8 mouse cellular contexts compared by ENCODE assay signal in genomic region chr16:32246351-32246791, GRCm38 (mm10). TPM values are rescaled to one million over a fixed set of nuclear protein-coding genes. Genes with fewer than 3 reads are reported as not detected.
DNase-seq lines count a peak whose midpoint lies in the region; ATAC-seq and TF ChIP-seq lines count a peak whose summit lies in the region.

No protein-coding gene starts in this region.

- under 1% methylated on average over 41 of the region's 41 CpGs for WGBS in embryonic facial prominence, embryonic 10.5 days
- under 1% methylated on average over 41 of the region's 41 CpGs for WGBS in heart, embryonic 12.5 days
- WGBS in kidney, postnatal 0 days, result under 1% methylated on average over 41 of the region's 41 CpGs

- H3K9me3 ChIP-seq in E14TG2a.4 (ENCODE audit: low read length), result no peaks in the 10 kb centered on the region
- H3K9me3 ChIP-seq in embryonic facial prominence, embryonic 10.5 days, result no peaks in the 10 kb centered on the region
- no peaks in the 10 kb centered on the region for H3K9me3 ChIP-seq in heart, embryonic 12.5 days (replicated peaks)
- H3K9me3 ChIP-seq in kidney, postnatal 0 days (replicated peaks; ENCODE audit: low read length), result no peaks in the 10 kb centered on the region

- peak; percentile 43 for ATAC-seq in heart, embryonic 12.5 days (ENCODE audit: insufficient number of reproducible peaks, low FRiP score)
- ATAC-seq in kidney, postnatal 0 days (replicated peaks; ENCODE audit: low FRiP score, low read depth), result no peak

- H3K4me2 ChIP-seq in heart, embryonic 12.5 days, result peak overlapping the region; percentile 73
- H3K4me2 ChIP-seq in kidney, postnatal 0 days (ENCODE audit: low read length), result peak overlapping the region; percentile 65

- peak overlapping the region; percentile 92 for H3K9ac ChIP-seq in heart, embryonic 12.5 days
- H3K9ac ChIP-seq in kidney, postnatal 0 days (ENCODE audit: low read depth, low read length), result peak overlapping the region; percentile 87

- DNase-seq in adrenal gland, postnatal 14 days, result peak; percentile 76
- peak; percentile 72 for DNase-seq in embryonic facial prominence, embryonic 10.5 days (ENCODE audit: low spot score)
- peak; percentile 43 for DNase-seq in kidney, postnatal 0 days (ENCODE audit: low spot score)
- peak; percentile 31 to 45 for DNase-seq in lung, adult 18-20 months
- peak; percentile 20 for DNase-seq in ovary, postnatal 10 days (ENCODE audit: low spot score)
- DNase-seq in thymus, postnatal 36 days, result peak; percentile 48 to 67

- H3K4me1 ChIP-seq in E14TG2a.4 (replicated peaks; ENCODE audit: low read depth, low read length), result peaks cover 38% of the 10 kb centered on the region
- H3K4me1 ChIP-seq in embryonic facial prominence, embryonic 10.5 days, result peaks cover 28% of the 10 kb centered on the region
- H3K4me1 ChIP-seq in heart, embryonic 12.5 days (replicated peaks), result peaks cover 20% of the 10 kb centered on the region
- H3K4me1 ChIP-seq in kidney, postnatal 0 days (replicated peaks; ENCODE audit: insufficient read depth, low read length), result peaks cover 5% of the 10 kb centered on the region; the same call in 1 of the 2 replicates

- peak overlapping the region; percentile 88 for H3K4me3 ChIP-seq in E14TG2a.4 (replicated peaks; ENCODE audit: low read length)
- H3K4me3 ChIP-seq in embryonic facial prominence, embryonic 10.5 days, result peak overlapping the region; percentile 87
- peak overlapping the region; percentile 86 for H3K4me3 ChIP-seq in heart, embryonic 12.5 days
- H3K4me3 ChIP-seq in kidney, postnatal 0 days (replicated peaks; ENCODE audit: low read depth, low read length), result peak overlapping the region; percentile 83

- H3K27ac ChIP-seq in embryonic facial prominence, embryonic 10.5 days (replicated peaks), result peak overlapping the region; percentile 94
- H3K27ac ChIP-seq in heart, embryonic 12.5 days (ENCODE audit: poor library complexity, severe bottlenecking), result peak overlapping the region; percentile 94
- peak overlapping the region; percentile 93 for H3K27ac ChIP-seq in kidney, postnatal 0 days

- no peaks in the 10 kb centered on the region for H3K27me3 ChIP-seq in E14TG2a.4 (ENCODE audit: insufficient read depth, low read length)
- H3K27me3 ChIP-seq in embryonic facial prominence, embryonic 10.5 days (replicated peaks; ENCODE audit: low read depth, poor library complexity, severe bottlenecking), result no peaks in the 10 kb centered on the region
- no peaks in the 10 kb centered on the region for H3K27me3 ChIP-seq in heart, embryonic 12.5 days (replicated peaks)
- no peaks in the 10 kb centered on the region for H3K27me3 ChIP-seq in kidney, postnatal 0 days (ENCODE audit: insufficient read depth, low read length)

- no peak for TF ChIP-seq CTCF in E14TG2a.4 (conservative IDR thresholded peaks at IDR 0.05; ENCODE audit: low read length)
- TF ChIP-seq CTCF in kidney, postnatal 0 days (IDR thresholded peaks at IDR 0.05; ENCODE audit: low read depth), result no peak

- peaks cover 23% of the 10 kb centered on the region for H3K36me3 ChIP-seq in E14TG2a.4 (ENCODE audit: insufficient read depth, low read length)
- H3K36me3 ChIP-seq in embryonic facial prominence, embryonic 10.5 days (replicated peaks), result peaks cover 9% of the 10 kb centered on the region
- H3K36me3 ChIP-seq in heart, embryonic 12.5 days, result no peaks in the 10 kb centered on the region
- no peaks in the 10 kb centered on the region for H3K36me3 ChIP-seq in kidney, postnatal 0 days (ENCODE audit: insufficient read depth, low read length)

RNA-seq across cellular contexts. Expression of gene Fbxo45, which starts 0.6 kb away (rescaled TPM):
- total RNA-seq in adrenal gland, postnatal 14 days (2021), result 17.6 and 18.4 TPM in 2 replicates
- 13.8 and 15.4 TPM in 2 replicates for polyA plus RNA-seq in embryonic facial prominence, embryonic 10.5 days (2016; fragmentation: Nextera tagmentation; extraction: Ambion mirVana)
- polyA plus RNA-seq in heart, embryonic 12.5 days (2016; fragmentation: Nextera tagmentation; extraction: Ambion mirVana), result 14.9 and 16.2 TPM in 2 replicates
- polyA plus RNA-seq in kidney, postnatal 0 days (2015; fragmentation: Nextera tagmentation; extraction: Ambion mirVana), result 7.1 and 8.1 TPM in 2 replicates

RNA-seq across cellular contexts. Expression of gene Wdr53, which starts 0.7 kb away (rescaled TPM):
- 13.9 and 16.7 TPM in 2 replicates for total RNA-seq in adrenal gland, postnatal 14 days (2021)
- 19.0 and 19.4 TPM in 2 replicates for polyA plus RNA-seq in embryonic facial prominence, embryonic 10.5 days (2016; fragmentation: Nextera tagmentation; extraction: Ambion mirVana)
- polyA plus RNA-seq in heart, embryonic 12.5 days (2016; fragmentation: Nextera tagmentation; extraction: Ambion mirVana), result 11.9 and 12.5 TPM in 2 replicates
- 18.6 and 20.2 TPM in 2 replicates for polyA plus RNA-seq in kidney, postnatal 0 days (2015; fragmentation: Nextera tagmentation; extraction: Ambion mirVana)

RNA-seq across cellular contexts. Expression of gene Smco1, which starts 24.9 kb away (rescaled TPM):
- total RNA-seq in adrenal gland, postnatal 14 days (2021), result not detected in 2 replicates
- polyA plus RNA-seq in embryonic facial prominence, embryonic 10.5 days (2016; fragmentation: Nextera tagmentation; extraction: Ambion mirVana), result not detected in 2 replicates
- polyA plus RNA-seq in heart, embryonic 12.5 days (2016; fragmentation: Nextera tagmentation; extraction: Ambion mirVana), result 0.18 TPM in 1 of 2 replicates, not detected in the other
- not detected in 2 replicates for polyA plus RNA-seq in kidney, postnatal 0 days (2015; fragmentation: Nextera tagmentation; extraction: Ambion mirVana)

RNA-seq across cellular contexts. Expression of gene Rnf168, which starts 30.9 kb away (rescaled TPM):
- total RNA-seq in adrenal gland, postnatal 14 days (2021), result 22.2 and 22.8 TPM in 2 replicates
- polyA plus RNA-seq in embryonic facial prominence, embryonic 10.5 days (2016; fragmentation: Nextera tagmentation; extraction: Ambion mirVana), result 29.0 and 33.9 TPM in 2 replicates
- polyA plus RNA-seq in heart, embryonic 12.5 days (2016; fragmentation: Nextera tagmentation; extraction: Ambion mirVana), result 26.6 and 27.3 TPM in 2 replicates
- polyA plus RNA-seq in kidney, postnatal 0 days (2015; fragmentation: Nextera tagmentation; extraction: Ambion mirVana), result 20.0 and 20.9 TPM in 2 replicates

Comparison
In these comparisons a context has a peak if more than half of its experiments do, and no peak if none do; other contexts are left out.
1. DNase-seq: peak in every context shown above with its lines; median percentile 76 in adrenal gland, postnatal 14 days; 72 in embryonic facial prominence, embryonic 10.5 days; 58 in thymus, postnatal 36 days; 43 in kidney, postnatal 0 days; 38 in lung, adult 18-20 months; 20 in ovary, postnatal 10 days.